Mouse (Mus musculus) layer of hippocampus, adult 9-11 months (tissue): ENCODE data around the gene Olfr432.
"Not testable (repeated sequence)": the region's sequence is repeated elsewhere in the genome, so short reads cannot be mapped to it uniquely, and the experiment has no call there.

ENCODE experiments used
- DNase-seq: peaks from one replicate; pipeline ENCODE4 v3.0.0; 2022

Olfr432 gene

GRCm38 (mm10) chr1:174048893-174049292 lies at the start of gene Olfr432:
TSS of gene Olfr432 (plus strand) at chr1:174049205.
- no peak for DNase-seq

- not testable (repeated sequence) for DNase-seq
Observed at GRCm38 (mm10) chr1:174004352-174005109, 44.5 kb upstream of the Olfr432 start.

- not testable (repeated sequence) for DNase-seq
Observed at GRCm38 (mm10) chr1:174007050-174007449, 42.0 kb upstream of the Olfr432 start.

GRCm38 (mm10) chr1:174031698-174032097 lies 17.3 kb upstream of the Olfr432 start, which contains the start of gene Ifi205:
TSS of gene Ifi205 (minus strand) at chr1:174031810.
- no peak for DNase-seq

GRCm38 (mm10) chr1:174035841-174036240 lies 13.2 kb upstream of the Olfr432 start:
- DNase-seq, result no peak

GRCm38 (mm10) chr1:174038480-174038879 lies 10.5 kb upstream of the Olfr432 start:
- no peak for DNase-seq

- DNase-seq, result peak; percentile 32
Observed at GRCm38 (mm10) chr1:174040523-174041177, 8.4 kb upstream of the Olfr432 start, which contains the start of gene Olfr433. TSS of gene Olfr433 (plus strand) at chr1:174040705.

- not testable (repeated sequence) for DNase-seq
Observed at GRCm38 (mm10) chr1:174042091-174042884, 6.7 kb upstream of the Olfr432 start.

- no peak for DNase-seq
Observed at GRCm38 (mm10) chr1:174044431-174044830, 4.6 kb upstream of the Olfr432 start.

GRCm38 (mm10) chr1:174048227-174048626 lies 778 bp upstream of the Olfr432 start:
- DNase-seq, result not testable (repeated sequence)

GRCm38 (mm10) chr1:174049357-174049756 lies 352 bp downstream of the Olfr432 start:
- DNase-seq, result not testable (repeated sequence)

GRCm38 (mm10) chr1:174050532-174050931 lies 1.5 kb downstream of the Olfr432 start:
- DNase-seq, result no peak

GRCm38 (mm10) chr1:174051515-174051914 lies 2.5 kb downstream of the Olfr432 start:
- no peak for DNase-seq

- DNase-seq, result no peak
Observed at GRCm38 (mm10) chr1:174051931-174052536, 3.0 kb downstream of the Olfr432 start.

- DNase-seq, result no peak
Observed at GRCm38 (mm10) chr1:174052981-174053380, 4.0 kb downstream of the Olfr432 start.

GRCm38 (mm10) chr1:174055248-174055647 lies 6.2 kb downstream of the Olfr432 start:
- DNase-seq, result no peak

- no peak for DNase-seq
Observed at GRCm38 (mm10) chr1:174066305-174066704, 17.3 kb downstream of the Olfr432 start, which contains the start of gene Olfr430. TSS of gene Olfr430 (plus strand) at chr1:174066605.

GRCm38 (mm10) chr1:174084031-174084430 lies 35.0 kb downstream of the Olfr432 start, which contains the start of gene Olfr429:
TSS of gene Olfr429 (plus strand) at chr1:174084331.
- DNase-seq, result no peak

- DNase-seq, result no peak
Observed at GRCm38 (mm10) chr1:174096591-174096990, 47.6 kb downstream of the Olfr432 start, which contains the start of gene Olfr427. TSS of gene Olfr427 (plus strand) at chr1:174096891.

GRCm38 (mm10) chr1:174103735-174104134 lies 54.7 kb downstream of the Olfr432 start:
- no peak for DNase-seq
